Mouse (Mus musculus): ENCODE measurements around the gene Commd3.

- TF ChIP-seq POLR2A (IDR thresholded peaks at IDR 0.05; ENCODE audit: extremely low read depth, insufficient read depth, low read length) (no peak), CTCF (IDR thresholded peaks at IDR 0.05; ENCODE audit: low read depth, low read length) (no peak)
These were observed 50.1 kb downstream of the Commd3 start for GRCm38 (mm10) chr2:18722208-18722830.
